Mouse (Mus musculus): ENCODE results near the gene Cbx5. TPM values are rescaled to one million over a fixed set of nuclear protein-coding genes. Genes with fewer than 3 reads are reported as not detected.
"Not testable (repeated sequence)": the region's sequence is repeated elsewhere in the genome, so short reads cannot be mapped to it uniquely, and the experiment has no call there.

Cbx5 gene
- total RNA-seq, 2 experiments from 2014 or later = 65.0 to 76.3 TPM

DNA sequence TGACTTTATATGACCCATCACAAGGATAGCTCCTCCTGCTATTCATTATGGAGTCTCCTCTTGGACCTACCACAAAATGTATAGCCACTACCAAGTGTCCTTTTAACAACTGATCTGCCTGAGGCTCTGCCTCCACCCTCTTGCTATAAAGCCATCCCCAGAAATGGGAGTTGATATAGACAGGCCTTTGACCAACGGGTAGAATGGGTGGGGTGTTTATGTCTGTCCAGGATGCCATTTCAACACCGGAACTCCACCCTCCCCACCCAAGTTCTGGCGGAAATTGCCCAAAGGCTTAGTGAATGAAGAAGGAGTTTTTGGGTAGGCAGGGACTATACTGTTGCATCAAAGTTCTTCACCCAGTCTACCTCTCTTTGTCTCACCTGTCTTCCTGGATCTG is 13.0 kb upstream of the Cbx5 start:
- no peak for DNase-seq (ENCODE audit: low spot score in 2 of 2)

DNA sequence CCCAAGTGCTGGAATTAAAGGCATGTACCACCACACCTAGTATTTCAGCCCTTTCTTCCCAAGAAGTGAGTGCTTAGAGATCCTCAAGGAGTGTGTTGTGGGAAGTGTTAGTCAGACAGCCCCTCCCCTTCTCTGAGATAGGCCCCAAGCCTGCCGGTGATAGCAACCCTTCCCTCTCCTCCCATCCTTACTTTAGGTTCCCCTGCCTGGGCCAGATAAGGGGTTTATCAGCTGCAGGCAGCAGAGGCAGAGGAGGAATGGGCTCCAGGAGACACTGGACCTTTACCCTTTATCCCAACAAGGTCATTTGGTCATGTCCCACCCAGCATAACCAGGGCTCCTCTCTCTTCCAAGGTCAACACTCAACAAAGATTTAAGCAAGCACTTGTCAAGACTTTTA is 12.0 kb upstream of the Cbx5 start:
- no peak for DNase-seq (ENCODE audit: low spot score in 2 of 2)

DNA sequence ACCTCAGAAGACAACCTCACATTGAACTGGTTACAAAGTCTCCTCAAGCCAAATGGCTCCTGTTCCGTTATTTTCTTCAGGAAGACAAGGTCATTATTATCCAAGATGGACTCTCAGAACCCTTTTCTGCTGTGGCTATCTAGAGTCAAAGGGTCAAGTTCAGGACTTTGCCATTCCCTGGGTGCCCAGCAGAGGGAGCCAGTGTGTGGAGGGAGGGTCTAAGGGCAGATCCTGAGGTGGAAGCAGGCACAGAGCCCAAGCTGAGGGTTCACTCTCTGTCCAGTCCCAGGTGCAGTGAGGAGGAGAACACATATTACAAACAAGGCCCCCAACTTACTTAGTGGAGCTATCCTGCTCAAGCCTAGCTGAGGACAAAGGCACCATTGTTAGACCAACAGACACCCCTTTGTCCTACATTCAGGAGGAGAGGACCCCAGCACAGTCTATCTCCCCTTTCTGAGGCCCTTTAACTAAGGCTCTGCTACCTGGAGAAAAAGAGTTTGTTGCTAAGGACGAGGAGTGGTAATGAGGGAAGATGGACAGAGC is 10.7 kb upstream of the Cbx5 start:
- peak; percentile 78 to 88 for DNase-seq (ENCODE audit: low spot score in 2 of 2)

DNA sequence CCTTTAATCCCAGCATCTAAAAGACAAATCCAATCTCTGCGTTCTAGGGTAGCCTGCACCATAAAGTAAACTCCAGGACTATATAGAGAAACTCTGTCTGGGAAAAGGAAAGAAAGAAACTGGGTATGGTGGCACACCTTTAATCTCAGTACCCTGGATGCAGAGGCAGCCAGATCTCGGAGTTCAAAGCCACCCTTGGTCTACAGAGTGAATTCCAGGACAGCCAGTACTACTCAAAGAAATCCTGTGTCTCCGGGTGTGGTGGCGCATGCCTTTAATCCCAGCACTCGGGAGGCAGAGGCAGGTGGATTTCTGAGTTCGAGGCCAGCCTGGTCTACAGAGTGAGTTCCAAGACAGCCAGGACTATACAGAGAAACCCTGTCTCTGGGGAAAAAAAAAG is 9.9 kb upstream of the Cbx5 start:
- DNase-seq (ENCODE audit: low spot score in 2 of 2) = not testable (repeated sequence)

DNA sequence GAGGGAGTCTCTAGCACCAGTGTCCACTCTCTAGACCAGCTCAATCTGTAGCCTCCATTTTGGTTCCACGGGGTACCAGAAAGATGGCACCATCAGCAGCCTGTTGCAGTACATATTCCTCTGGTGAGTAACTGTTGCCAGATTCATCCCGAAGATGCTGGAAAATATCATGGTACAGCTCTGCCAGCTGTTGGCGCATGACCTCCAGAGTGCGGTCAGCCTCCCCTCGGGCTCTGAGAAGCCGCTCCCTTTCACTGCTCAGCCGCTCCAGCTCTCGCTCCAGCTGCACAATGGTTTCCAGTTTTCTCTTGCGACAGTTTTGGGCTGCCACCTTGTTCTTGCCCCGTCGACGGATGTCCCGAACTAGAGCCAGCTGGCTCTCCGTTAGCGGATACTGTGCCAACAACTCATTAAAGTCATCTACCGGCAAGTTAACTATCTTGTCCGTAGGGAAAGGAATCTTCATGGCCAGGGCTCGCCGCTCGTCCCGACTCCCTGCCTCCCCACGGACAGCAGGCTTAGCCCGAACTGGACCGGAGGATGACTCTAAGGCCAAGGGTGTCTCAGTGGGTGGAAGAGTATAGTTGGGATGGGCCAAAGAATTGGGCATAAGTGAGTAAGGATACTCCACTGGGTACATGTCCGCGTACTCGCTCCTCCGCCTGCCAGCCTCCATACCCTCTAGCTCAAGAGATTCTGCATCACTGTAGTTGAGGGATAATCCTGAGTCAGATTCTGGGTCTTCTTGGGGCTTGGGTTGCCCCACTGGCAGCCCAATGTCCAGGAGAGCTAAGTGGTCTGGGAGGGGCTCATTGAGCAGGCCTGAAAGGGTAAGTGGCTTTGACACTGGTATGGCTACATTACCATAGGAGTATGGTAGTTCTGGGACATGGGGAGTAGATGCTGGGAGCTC is 9.0 kb upstream of the Cbx5 start:
- DNase-seq (ENCODE audit: low spot score in 2 of 2) = no peak

DNA sequence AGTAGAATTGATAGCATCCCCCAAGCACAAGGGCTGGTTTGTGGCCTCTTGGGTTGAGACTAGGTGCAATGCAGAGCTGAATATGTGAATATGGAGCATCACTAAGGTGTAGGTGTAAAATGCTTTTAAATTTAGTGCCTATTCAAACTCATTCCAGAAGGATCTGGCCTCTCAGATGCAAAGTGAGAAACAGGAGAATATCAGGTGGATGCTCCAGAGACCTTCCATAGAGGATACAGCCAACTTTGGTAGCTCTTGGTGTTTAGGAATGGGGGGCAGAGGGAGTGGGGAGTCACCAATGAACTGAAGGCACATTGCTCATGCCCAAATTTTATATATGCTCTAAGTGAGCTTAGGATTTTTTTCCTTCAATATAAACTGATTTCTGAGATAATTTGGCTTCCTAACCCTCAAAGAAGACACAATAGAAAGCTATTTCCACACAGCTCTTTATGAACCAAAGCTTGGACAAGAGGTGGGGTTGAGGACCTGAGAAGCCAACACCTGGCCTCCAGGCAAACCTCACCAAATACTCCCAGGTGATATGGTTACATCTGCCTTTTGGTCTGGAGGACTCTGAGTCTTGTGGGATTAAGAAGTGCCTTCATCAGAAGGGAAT is 8.3 kb upstream of the Cbx5 start:
- DNase-seq (ENCODE audit: low spot score in 2 of 2) = no peak

DNA sequence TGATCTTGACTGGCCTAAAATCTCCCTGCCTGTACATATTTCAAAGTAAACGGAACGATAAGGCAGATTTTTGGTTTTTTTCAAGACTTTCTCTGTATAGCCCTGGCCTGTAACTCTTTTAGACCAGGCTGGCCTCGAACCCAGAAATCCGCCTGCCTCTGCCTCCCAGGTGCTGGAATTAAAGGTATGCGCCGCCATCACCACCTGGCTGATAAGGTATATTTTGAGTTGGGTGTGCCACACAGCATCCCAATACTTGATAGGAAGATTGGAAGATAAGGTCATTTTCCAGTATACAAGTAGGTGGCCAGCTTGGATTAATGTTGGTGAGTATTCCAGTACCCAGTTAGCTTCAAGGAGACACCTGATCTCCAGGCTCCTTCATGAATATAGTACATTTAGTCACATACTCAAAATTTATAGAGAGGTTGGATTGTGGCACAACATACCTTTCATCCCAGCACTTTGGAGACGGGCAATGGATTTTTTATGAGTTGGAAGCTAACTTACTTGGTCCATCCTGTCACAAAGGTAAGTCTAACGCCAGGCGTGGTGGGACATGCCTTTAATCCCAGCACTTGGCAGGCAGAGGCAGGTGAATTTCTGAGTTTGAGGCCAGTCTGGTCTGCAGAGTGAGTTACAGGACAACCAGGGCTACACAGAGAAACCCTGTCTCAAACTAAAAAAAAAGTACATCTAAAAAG is 7.6 kb upstream of the Cbx5 start:
- DNase-seq (ENCODE audit: low spot score in 2 of 2) = no peak

DNA sequence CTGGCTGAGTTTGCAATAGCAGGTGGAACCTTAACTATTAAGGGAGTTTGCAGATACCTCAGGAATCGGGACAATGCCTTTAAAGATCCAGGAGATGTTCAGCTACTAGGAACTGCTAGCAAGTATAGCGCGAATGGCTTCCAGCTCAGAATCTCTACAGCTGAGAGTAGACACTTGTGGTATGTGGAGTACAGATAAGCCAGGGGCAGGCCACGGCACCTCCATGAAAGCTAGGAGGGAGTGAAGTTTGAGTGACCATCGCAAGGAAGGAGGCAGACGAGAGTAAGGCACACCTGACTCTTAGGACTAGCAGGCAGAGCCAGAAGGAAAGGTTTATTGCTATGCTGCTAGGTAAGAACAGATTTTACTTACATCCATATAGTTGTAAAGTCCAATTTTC is 6.0 kb upstream of the Cbx5 start:
- no peak for DNase-seq (ENCODE audit: low spot score in 2 of 2)

DNA sequence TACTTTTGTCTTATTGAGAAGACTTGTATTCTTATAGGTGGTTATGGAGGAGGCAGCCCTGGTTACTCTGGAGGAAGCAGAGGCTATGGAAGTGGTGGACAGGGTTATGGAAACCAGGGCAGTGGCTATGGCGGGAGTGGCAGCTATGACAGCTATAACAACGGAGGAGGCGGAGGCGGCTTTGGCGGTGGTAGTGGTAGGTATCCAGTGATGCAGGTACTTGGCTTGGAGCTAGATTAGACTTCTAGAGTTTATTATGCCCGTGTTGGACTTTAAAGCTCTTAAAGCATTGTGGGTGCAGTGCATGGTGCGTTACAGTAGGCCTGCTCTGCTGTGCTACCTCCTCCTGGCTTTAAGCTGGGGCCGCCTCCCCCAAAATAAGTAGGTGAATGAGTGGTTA is 3.3 kb upstream of the Cbx5 start:
- DNase-seq (ENCODE audit: low spot score in 2 of 2) = no peak

DNA sequence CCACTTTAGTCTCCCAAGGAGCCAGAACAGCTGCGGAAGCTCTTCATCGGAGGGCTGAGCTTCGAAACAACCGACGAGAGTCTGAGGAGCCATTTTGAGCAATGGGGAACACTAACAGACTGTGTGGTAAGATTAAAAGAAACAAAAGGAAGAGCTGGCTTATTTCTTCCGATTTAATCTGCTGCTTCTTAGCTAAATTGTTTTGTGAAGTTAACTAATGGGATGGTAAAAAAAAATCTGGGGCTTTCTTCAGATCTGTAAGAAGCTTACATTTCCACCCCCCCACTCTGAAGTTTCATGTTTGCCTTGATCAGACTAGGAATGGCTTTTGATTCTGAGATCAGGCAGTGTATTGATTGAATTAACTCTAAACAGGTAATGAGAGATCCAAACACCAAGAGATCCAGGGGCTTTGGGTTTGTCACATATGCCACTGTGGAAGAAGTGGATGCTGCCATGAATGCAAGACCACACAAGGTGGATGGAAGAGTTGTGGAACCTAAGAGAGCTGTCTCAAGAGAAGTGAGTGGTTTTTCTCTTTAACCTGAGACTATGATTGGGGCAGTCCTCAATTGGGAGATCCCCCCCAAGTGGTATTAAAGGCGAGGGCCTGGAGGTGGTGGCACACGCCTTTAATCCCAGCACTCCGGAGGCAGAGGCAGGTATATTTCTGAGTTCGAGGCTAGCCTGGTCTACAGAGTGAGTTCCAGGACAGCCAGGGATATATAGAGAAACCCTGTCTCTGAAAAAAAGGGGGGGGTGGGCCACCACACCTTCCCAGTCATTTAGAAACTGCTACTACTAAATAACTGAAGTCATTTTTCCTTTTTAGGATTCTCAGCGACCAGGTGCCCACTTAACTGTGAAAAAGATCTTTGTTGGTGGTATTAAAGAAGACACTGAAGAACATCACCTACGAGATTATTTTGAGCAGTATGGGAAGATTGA is 1.7 kb upstream of the Cbx5 start:
- DNase-seq (ENCODE audit: low spot score in 2 of 2) = not testable (repeated sequence)

DNA sequence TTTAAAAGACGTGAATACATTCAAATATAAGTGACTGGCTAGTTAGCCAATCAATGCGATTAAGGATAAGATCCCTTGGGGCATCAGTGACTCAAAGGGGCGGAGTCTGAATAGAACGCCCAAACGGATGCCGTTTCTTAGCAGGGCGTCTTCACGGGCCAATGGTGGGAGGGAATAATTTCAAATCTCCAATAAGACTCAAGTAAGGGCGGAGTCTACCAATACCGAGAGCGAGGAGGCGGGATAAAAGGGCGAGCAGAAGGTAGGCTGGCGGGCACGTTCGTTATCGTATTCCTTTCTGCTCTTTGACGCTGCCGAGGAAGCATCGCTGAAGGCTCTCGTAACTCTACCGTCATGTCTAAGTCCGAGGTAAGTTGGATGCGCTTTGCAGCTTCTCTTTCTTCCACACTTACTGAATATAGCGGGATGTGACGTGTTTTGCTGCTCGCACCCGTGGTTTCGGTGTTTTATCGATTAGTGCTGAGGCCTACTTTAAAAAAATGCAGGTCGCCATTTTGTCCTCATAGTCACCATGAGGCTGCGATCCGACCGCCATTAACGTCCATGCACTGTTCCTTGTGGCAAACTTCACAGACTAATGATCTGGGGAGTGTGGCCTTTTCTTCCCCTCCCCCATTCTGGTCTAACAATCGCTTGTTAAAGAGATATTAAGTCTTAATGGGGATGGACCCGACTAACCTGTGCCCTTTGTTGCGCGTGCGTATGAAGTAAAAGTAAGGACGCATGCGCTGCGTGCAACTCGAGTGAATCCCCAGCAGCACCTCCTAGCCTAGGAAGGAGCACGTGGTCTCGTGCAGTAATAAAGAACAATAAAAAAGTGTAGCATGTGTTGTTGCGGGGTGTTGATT is 778 bp upstream of the Cbx5 start, which contains the start of gene Hnrnpa1:
Gene Hnrnpa1 (plus strand): TSS at position 273 of the 869 bp plus-strand sequence.
- peak; percentile 74 to 81 for DNase-seq (ENCODE audit: low spot score in 2 of 2)

DNA sequence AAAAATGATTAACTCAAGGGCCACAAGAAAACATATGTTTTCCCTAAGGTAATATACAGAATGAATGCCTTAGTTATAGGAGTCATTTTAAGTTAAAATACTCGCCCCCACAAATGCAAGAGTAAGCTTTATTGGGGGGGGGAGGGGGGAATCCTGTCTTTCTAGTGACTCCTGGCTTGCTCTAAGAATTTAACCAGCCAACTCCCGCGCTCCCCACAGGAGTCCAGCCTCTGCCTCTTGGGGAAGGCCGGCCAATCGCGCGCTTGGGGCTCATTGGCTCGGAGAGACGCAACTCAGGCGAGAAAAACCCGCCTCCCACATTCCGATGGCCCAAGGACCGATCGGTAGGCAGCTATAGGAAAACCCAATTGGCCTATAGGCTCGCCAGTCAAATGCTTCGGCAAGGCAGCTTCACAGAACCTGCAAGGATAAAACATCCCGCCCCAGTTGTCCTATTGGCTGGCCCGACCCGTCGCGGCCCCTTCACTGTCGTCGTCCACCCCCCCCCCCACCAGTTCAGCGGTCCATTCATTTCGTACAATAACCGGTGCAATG is 409 bp downstream of the Cbx5 start:
- DNase-seq (ENCODE audit: low spot score in 2 of 2) = peak; percentile 72 to 76

DNA sequence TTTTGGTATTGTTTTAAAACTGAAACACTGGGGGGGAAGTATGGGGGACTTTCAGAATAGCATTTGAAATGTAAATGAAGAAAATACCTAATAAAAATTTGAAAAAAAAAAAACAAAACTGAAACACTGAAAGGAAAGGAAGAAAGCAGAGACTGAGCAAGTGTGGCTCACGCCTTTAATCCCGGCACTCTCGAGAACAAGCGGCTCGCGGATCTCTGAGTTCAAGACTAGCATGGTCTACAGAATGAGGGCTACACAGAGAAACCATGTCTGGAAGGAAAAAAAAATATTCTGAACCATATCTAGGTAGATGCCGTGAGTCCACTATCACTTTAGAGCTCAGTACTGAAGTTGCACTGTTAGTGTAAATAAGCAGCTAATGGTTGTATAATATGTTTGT is 2.3 kb downstream of the Cbx5 start:
- DNase-seq (ENCODE audit: low spot score in 2 of 2) = no peak

DNA sequence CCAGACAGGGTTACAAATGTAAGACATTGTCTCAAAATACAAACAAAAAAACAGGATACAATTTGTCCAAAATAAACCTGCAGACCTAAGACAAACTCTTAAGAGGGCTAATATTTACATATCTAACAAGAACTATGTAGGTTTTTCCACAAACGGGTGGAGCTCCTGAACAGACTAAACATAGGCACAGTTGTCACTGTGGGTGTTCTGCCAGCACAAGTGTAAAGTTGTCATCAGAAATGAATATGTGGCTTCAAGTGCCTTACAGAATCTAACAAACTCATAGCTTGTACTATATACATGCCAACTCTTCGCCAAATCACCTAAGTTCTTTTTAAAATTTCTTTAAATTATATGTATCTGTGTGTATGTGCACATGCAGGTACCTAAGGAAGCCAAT is 6.5 kb downstream of the Cbx5 start:
- no peak for DNase-seq (ENCODE audit: low spot score in 2 of 2)

DNA sequence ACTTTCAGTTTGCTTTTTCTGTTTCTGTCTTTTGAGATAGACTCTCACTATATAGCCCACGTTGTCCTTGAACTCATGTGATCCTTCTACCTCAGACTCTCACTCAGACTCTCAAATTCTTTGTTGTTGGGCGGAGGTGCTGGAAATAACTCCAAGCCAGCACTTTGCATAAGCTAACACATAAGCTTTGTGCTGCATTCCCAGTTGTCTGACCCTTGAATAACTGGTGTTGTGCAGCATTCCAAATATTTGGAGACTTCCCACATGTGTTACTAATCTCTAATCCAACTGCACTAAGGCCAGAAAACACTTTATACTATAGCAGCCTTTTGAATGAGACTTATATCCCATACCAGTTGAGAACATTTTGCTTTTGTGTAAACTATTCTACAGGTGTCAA is 10.7 kb downstream of the Cbx5 start:
- no peak for DNase-seq (ENCODE audit: low spot score in 2 of 2)

DNA sequence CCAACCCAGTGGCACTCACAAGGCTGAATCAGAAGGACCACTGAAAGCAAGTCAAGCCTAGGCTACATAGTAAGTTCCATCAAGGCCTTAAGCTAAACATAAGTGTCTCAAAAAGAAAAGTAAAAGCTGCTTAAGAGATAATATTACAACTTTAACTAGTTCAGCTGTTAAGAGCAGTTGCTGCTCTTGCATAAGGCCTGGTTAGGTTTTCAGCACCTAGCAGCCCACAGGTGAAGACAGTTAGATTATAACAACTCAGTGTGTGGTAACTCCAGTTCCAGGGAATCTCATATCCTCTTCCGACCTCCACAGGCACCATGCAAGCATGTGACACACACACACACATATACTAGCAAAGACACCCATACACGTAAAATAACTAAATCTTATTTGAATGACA is 12.0 kb downstream of the Cbx5 start:
- DNase-seq (ENCODE audit: low spot score in 2 of 2) = no peak

DNA sequence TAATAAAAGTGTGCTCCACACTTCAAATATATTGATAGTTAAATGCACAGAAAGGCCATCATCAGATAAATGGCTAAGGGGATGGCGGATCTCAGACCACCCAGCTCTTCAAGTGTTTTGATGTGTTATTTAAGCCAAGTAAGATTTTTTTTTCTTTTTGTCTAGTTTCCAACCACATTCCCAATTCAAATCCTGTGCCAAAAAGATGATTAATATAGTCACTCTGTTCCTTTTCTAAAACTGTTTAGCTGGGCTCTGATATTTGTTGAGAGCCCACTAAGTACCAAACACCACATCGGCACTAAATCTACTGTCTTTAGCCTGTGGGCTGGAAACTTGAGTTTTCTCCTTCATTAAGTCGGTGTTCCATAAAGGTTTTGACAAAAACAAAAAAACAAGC is 12.6 kb downstream of the Cbx5 start:
- no peak for DNase-seq (ENCODE audit: low spot score in 2 of 2)

DNA sequence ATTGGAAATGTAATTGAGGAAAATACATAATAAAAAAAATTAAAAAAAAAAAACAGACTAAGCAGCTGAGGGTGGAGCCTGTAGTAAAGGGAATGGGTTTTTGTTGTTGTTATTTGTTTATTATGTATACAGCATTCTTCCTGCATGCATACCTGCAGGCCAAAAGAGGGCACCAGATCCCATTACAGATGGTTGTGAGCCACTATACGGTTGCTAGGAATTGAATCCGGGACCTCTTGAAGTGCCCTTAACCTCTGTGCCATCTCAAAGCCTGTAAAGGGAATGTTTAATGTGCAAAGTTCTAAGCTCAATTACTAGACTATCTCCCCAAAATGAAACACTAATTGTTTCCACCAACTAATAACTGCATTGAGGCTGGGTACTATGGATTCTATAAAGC is 15.5 kb downstream of the Cbx5 start:
- DNase-seq (ENCODE audit: low spot score in 2 of 2) = no peak

DNA sequence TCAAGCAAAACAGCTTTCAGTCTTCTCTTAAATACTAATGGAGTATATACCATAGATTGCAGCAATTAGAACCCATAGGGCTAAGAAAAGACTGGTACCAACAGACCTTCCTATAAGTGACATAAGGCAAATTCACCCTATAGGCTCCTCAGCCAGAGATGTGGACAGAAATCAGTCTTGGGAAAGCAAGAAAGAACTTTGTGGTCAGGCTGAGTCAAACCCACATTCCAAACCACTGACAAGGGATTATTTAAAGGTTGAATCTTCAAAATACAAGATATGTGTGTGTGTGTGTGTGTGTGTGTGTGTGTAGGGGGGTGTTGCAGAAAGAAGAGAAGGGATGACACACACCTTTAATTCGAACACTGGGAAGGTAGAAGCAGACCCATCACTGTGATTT is 18.2 kb downstream of the Cbx5 start:
- no peak for DNase-seq (ENCODE audit: low spot score in 2 of 2)
